Mouse (Mus musculus): ENCODE results near the gene Psmb3.
A peak's percentile ranks its signal among the peaks of the same experiment; 100 is the strongest.
"Not testable (repeated sequence)": the region's sequence is repeated elsewhere in the genome, so short reads cannot be mapped to it uniquely, and the experiment has no call there.

Psmb3 gene

GRCm38 (mm10) chr11:97695712-97696401 lies 7.3 kb upstream of the Psmb3 start:
- DNase-seq = peak in 1 of 2 experiments; percentile 33

- DNase-seq = no peak
Measured at GRCm38 (mm10) chr11:97696669-97697068, 6.5 kb upstream of the Psmb3 start.

GRCm38 (mm10) chr11:97697199-97697890 lies 5.9 kb upstream of the Psmb3 start:
- peak in 1 of 2 experiments; percentile 24 for DNase-seq

- peak in 1 of 2 experiments; percentile 57 for DNase-seq
Measured at GRCm38 (mm10) chr11:97697891-97698529, 5.2 kb upstream of the Psmb3 start.

GRCm38 (mm10) chr11:97698741-97699611 lies 4.2 kb upstream of the Psmb3 start:
- peak; percentile 90 to 94 for DNase-seq

- peak; percentile 97 to 98 for DNase-seq
Measured at GRCm38 (mm10) chr11:97699626-97700002, 3.6 kb upstream of the Psmb3 start.

GRCm38 (mm10) chr11:97700003-97700745 lies 3.0 kb upstream of the Psmb3 start, which contains the start of gene Pcgf2:
TSS of gene Pcgf2 (minus strand) at chr11:97700497.
- DNase-seq = peak; percentile 87 to 92

GRCm38 (mm10) chr11:97700746-97701580 lies 2.2 kb upstream of the Psmb3 start:
- DNase-seq = peak; percentile 56 to 70

GRCm38 (mm10) chr11:97701581-97702392 lies 1.4 kb upstream of the Psmb3 start:
- DNase-seq = no peak

GRCm38 (mm10) chr11:97702393-97702745 lies 830 bp upstream of the Psmb3 start:
- peak; percentile 92 to 93 for DNase-seq

- not testable (repeated sequence) for DNase-seq
Measured at GRCm38 (mm10) chr11:97710067-97710466, 6.9 kb downstream of the Psmb3 start.

GRCm38 (mm10) chr11:97711200-97711900 lies 8.2 kb downstream of the Psmb3 start:
- no peak for DNase-seq

- DNase-seq = no peak
Measured at GRCm38 (mm10) chr11:97712286-97712685, 9.1 kb downstream of the Psmb3 start.

GRCm38 (mm10) chr11:97713896-97714295 lies 10.7 kb downstream of the Psmb3 start:
- no peak for DNase-seq

GRCm38 (mm10) chr11:97714356-97714755 lies 11.2 kb downstream of the Psmb3 start:
- no peak for DNase-seq

- DNase-seq = no peak
Measured at GRCm38 (mm10) chr11:97714784-97715760, 11.9 kb downstream of the Psmb3 start.

- no peak for DNase-seq
Measured at GRCm38 (mm10) chr11:97716021-97716420, 12.8 kb downstream of the Psmb3 start.
